Mouse (Mus musculus): ENCODE measurements around the gene Trnp1.

The Trnp1 gene

DNA sequence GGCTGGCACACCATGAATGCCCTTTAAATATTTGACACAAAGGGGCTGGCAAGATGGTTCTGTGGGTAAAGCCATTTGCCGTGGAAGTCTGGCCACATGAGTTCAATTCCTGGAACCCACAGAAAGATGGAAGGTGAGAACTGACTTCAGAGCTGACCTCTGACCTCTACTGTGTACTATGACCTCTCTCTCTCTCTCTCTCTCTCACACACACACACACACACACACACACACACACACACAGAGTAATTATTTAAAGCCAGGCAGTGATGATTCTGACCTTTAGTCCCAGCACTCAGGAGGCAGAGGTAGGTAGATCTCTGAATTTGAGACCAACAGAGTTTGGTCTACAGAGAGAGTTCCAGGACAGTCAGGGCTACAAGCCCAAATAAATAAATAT is 38.3 kb downstream of the Trnp1 start:
- DNase-seq (ENCODE audit: low spot score) = no peak

DNA sequence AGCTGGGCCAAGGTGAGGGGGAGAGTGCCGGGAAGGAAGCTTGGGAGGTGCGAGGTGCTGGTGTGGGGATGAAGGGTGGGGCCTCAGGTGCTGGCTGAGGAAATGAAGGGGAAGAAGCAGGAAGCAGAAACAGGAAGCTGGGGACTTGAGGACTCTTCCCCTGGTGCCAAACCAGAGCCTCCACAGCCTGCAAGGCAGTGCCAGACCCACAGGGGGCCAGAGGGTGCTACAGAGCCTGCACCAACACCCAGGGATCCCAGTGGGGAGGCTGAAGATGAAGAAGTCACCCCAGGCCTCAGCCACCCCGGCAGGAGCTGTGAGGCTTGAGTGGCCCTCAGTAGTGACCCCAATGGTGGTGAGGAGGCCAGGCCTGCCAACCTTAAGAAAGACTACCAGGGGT is 40.3 kb downstream of the Trnp1 start:
- no peak for DNase-seq (ENCODE audit: low spot score)

- DNase-seq (ENCODE audit: low spot score) = no peak
Observed at GRCm38 (mm10) chr4:133452433-133452832, 45.9 kb downstream of the Trnp1 start.

DNA sequence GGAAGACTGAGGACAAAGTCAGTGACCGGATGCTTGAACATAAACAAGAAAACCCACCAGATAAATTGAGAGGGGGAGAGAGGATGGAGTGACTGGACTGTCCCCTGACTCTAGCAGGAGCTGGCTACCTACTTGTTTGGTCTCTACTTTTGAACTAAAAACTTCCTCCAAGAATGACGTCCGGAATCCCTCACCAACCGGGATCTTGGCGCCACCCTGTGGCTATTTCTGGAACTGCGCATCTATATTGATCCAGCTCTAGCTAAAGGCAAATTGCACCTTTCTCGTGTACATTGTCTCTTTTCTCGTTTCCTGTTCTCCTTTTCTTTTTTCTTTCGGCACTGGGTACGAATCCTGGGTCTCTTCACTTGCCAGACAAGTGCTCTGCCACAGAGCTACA is 46.8 kb downstream of the Trnp1 start:
- peak; percentile 89 for DNase-seq (ENCODE audit: low spot score)

- DNase-seq (ENCODE audit: low spot score) = peak; percentile 52
Observed at GRCm38 (mm10) chr4:133449726-133450125, 48.6 kb downstream of the Trnp1 start.

DNA sequence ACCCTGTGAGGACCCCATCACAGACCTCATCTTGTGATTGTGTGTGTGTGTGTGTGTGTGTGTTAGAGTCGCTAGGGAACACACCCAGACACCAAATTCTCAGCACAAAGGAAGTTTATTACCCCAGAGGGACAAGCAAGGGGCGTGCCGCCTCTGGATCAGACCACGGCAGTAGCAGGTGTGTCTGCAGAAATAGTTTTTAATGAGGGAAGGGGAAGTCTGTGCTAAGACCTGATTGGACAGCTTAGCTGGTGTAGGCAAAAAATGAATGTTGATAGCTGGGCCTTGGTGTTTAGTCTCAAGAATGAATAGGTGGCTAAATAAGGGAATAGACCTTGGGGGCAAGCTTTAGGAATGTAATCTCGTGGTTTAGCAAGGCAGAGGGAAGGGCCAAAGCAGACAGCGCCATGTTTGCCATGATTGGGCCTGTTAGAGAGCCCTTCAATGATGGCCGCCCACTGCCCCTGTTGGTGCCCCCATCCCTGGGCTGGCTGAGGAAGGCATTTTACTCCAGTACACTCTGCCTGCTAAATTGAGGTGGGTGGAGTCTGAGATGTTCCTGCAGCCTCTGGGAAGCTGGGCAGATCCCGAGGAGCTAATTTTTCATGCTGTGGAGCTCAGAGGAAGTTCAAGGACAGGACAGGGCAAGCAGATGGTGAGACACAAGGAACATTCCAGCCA is 49.5 kb downstream of the Trnp1 start:
- no peak for DNase-seq (ENCODE audit: low spot score)

DNA sequence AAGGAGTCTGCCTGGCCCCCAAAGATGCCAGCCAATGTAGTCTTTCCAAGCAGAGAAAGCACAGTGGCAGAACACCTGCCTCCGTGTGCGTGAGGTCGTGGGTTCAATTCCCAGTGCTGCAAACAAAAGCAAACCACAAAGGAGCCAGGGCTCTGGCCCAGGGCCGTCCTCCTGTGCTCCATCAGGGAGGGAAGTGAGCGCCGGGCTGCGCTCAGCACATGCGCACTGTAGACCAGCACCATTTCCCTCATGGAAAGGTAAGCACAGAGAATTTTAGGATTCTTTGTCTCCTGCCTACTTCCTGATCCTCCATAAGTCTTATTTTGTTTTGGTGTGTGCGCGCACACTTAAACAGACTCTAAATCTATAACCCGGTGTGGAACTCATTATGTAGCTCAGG is 50.4 kb downstream of the Trnp1 start:
- DNase-seq (ENCODE audit: low spot score) = no peak

GRCm38 (mm10) chr4:133447366-133447765 is 51.0 kb downstream of the Trnp1 start:
- DNase-seq (ENCODE audit: low spot score) = no peak

- no peak for DNase-seq (ENCODE audit: low spot score)
Observed at GRCm38 (mm10) chr4:133445727-133446126, 52.6 kb downstream of the Trnp1 start.

DNA sequence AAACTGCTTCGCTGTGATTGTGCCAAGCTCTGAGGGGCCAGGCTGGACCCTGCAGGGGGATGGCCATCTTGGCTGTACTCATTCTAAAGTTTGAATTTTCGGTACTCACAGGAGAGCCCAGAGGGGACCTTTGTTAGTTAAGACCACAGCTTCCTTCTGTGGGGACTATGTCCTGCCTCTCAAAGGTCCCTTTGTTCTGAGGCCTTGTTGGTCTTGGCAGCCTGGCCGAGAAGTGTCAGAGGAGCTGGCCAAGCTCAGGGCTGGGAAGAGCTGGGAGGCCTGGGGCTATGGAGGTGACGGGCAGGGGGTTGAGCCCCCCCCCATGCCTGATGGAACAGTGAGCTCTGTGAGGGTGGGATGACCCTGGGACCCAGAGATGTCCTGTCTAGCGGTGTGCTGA is 55.3 kb downstream of the Trnp1 start:
- DNase-seq (ENCODE audit: low spot score) = no peak

GRCm38 (mm10) chr4:133442194-133442593 is 56.2 kb downstream of the Trnp1 start:
- no peak for DNase-seq (ENCODE audit: low spot score)
